Mouse (Mus musculus) heart, postnatal 25 days (tissue): Measurements from ENCODE around the gene Gm9844. TPM values are rescaled to one million over a fixed set of nuclear protein-coding genes. Genes with fewer than 3 reads are reported as not detected.
"Not testable (repeated sequence)": the region's sequence is repeated elsewhere in the genome, so short reads cannot be mapped to it uniquely, and the experiment has no call there.

Experiments
- DNase-seq: peaks from one replicate; pipeline ENCODE4 v3.0.0; 2022; ENCODE audit warnings: low spot score
- intact Hi-C: fragments of 180-260 bp; cut with DNase I; formaldehyde crosslinking; loops from one replicate; pipeline ENCODE4 v1.15.1; 2025
- total RNA-seq, 2 experiments: library from RNA; stranded (reverse); gene quantifications; 2 replicates each; pipeline ENCODE4 v1.2.3; 2021

Gene Gm9844
- total RNA-seq = not detected

DNA sequence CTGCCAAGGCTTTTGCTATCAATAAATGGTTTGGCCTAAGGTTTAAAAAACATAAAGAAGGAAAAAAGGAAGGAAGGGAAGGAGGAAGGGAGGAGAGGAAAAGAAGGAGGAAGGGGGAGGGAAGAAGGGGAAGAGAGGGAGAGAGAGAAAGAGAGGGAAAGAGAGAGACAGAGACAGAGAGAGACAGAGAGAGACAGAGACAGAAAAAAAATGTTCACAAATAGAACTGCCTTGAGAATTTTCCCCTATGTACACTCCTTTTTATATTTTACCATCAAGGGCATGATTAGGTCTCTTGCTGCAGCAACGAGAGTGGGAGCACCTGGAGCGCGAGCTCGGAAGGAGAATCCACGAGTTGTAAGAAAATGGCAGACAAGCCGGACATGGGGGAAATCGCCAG lies at the start of gene Gm9844:
Gene Gm9844, plus strand, starts transcription at position 301 of the 400 bp plus-strand sequence.
- DNase-seq = no peak
- intact Hi-C loops = no loop called here

DNA sequence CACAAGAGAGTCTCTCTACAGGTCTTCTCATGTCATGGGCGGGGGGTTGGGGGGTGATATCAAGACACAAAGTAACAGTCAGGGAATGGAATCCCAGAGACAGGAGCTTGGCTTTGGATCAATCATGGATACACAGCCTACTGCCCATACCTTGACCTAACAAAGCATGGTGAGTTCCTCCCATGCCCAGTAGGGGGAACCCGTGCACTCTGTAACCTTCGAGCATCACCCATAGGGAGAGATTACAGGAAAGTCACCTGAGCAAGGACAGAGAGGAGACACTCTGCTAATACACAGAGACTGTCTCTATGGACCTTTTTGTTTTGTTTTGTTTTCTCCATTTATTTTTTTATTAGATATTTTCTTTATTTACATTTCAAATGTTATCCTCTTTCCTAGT lies 44.5 kb upstream of the Gm9844 start:
- intact Hi-C loops = loop anchor here (5.0 kb wide), 1 partner anchor 155 kb away; the partner anchor contains the start of gene Rabac1
- no peak for DNase-seq

DNA sequence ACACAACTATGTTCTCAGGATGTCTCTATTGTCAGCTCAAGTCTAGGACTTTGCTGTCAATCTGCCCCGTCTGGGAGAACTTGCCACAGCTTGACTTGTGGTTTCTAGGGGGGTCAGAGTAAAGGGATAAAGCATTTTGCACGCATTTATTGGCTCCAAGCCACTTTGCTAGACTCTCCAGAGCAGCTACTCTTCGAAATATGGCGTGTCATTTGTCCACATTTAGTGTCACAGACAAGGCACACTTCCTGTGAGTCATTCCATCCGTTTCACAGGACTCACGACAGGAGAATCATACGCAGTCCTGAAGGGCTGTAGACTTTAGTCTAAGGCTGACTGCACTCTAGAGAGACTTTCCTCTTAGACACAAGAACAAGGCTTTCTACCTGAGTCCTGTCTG lies 37.6 kb upstream of the Gm9844 start:
- DNase-seq = no peak
- intact Hi-C loops = no loop called here

DNA sequence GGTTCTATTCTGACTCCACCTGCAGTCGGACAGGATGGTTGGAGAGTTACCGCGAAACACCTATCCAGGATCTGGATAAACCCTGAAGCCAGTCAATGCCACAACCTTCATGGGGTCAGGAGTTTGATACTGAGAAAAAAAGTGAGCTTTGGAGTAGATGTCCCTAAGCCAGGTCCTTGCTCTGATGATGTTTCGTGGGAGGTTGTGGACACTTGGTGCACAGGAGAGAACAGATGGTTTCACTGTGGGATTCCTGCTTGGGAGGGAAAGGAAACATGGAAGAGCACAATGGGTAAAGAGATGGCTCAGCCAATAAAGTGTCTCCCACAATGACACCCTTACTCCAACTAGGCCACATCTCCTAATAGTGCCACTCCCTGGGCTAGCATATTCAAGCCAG lies 34.8 kb upstream of the Gm9844 start:
- intact Hi-C loops = no loop called here
- DNase-seq = no peak

DNA sequence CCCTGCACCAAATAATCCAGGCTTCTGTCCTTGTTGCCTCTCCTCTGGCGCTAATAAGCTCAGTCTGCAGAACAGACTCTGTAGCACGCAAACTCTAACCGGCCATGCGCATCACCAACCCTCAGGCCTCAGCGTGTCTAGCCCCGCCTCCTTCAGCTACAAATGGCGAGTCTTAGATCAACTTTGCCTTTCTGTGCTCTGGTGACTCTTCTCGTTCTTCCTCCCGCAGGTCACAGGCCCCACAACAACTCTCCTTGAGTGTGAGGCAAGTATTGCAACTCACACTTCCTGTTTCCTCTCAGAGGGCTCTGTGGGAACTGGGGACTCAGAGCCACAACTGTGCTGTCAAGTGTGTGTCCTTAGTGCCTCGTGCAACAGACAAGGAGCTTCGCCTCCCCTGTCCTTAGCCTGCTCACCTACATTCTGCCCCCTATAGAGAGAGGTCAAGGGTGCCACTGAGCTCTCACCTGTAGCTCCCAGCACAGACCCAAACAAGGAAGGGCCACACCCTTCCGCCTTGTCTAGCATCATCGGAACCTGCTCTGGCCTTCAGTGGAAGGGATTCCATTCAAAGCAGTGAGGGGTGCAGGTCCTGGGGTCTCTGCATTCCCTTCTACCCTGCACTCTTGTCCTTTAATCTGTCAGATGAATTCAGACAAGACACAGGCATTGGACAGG lies 23.1 kb upstream of the Gm9844 start:
- DNase-seq = not testable (repeated sequence)
- intact Hi-C loops = loop anchor here (5.0 kb wide), 1 partner anchor 738 kb away; no protein-coding TSS in a partner anchor

DNA sequence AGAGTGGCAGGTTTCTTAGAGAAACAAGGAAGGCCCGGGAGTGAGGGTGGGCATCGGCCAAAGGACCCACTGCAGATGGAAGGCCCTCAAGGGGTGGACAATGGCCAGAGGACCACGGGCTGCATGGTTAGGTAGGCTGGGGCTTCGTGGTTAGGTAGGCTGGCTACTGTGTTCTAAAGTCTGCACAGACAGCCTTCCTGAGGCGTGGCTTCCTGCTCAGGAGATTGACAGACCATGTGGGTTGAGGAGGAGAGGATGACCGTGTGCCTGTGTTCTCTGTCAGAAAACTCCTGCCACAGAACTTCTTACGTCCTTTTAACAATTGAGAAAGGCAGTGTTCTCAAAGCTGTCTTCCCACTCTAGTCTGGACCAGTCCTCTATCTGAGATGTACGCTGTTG lies 22.6 kb upstream of the Gm9844 start:
- no peak for DNase-seq
- intact Hi-C loops = loop anchor here (5.0 kb wide), 1 partner anchor 738 kb away; no protein-coding TSS in a partner anchor

DNA sequence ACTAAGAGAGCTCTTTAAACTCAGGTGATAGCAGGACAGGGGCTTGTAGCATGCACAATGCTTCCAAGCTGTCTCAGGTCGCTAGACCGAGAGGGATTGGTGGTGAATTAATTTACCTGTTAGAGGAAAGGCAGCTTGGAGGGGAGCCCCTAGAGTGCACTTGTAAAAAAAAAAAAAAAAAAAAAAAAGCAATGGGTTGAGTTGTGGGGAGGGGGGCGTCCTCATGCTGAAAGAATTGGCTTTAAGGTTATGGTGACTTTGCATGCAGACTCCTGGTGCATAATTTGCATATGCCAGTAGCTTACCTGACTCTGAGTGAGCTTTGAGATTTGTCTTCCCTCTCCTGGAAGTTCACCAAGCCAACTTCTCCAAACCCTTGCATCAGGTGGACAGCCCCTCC lies 21.7 kb upstream of the Gm9844 start:
- intact Hi-C loops = no loop called here
- no peak for DNase-seq

DNA sequence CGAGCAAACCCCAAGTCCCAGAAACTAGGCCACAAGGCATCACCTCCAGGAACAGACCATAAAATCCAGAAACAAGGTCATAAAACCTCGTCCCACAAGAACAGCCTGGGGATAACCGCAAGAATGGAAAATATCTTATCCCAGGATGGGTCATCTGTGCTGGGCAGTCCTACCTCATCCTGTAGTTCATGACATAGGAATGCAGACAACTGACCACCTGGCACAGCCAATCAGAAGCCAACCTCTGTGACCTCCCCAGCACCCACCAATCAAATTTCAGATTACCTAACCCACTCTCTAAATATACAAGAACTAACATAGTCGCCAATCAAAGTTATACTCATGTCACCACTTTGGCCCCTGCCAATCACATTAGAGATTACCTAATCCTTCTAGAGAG lies 21.0 kb upstream of the Gm9844 start:
- DNase-seq = no peak
- intact Hi-C loops = no loop called here

DNA sequence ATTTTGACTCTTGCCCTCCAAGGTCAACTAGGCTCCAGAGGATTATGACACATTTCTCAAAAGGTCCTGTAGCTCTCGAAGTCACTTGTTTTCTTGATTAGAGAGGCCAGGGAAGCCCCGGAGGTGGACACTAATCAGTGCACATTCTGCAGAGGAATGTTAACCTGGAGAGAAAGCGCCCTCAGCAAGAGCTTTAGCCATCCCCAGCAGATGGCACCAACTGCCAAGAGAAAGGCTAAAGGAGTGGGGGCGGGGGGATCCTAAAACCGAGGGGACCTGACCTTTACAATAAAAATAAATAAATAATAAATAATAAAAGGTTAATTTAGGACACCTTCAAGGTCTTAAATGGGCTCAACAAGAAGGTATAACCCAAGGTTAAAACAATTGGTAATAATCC lies 17.9 kb upstream of the Gm9844 start:
- DNase-seq = no peak
- intact Hi-C loops = no loop called here

DNA sequence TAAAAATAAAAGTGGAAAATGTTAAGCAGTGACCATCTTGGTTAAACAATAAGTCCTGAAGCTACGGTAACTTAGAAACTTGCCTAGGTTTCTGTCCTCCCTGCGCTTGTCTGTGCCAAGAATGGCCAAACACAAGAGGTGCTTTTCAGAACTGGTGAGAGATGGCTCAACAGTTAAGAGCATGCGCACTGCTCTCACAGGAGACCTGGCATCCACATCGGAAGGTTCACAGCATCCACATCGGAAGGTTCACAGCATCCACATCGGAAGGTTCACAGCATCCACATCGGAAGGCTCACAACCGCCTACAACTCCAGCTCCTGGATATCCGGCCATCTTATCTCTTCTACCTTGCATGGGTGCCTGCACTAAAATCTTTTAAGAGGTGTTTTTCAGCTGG lies 16.8 kb upstream of the Gm9844 start:
- no peak for DNase-seq
- intact Hi-C loops = no loop called here

DNA sequence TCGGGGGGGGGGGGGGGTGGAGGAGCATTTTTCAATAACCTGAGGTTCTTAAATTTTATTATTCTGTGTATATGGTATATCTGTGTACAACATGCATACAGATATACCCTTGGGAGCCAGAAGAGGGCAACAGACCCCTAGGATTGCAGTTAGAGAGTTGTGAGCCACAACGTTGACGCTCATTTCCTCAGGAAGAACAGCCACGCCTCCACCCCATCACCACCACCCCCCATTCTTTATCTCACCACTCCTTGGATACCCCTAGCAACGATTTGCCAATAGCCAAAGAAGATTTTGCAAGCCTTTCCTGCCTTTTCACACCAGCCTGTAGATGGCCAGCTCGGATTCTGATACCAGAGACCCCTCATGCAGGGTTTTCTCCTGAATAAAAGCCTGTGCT lies 16.3 kb upstream of the Gm9844 start:
- intact Hi-C loops = no loop called here
- no peak for DNase-seq

DNA sequence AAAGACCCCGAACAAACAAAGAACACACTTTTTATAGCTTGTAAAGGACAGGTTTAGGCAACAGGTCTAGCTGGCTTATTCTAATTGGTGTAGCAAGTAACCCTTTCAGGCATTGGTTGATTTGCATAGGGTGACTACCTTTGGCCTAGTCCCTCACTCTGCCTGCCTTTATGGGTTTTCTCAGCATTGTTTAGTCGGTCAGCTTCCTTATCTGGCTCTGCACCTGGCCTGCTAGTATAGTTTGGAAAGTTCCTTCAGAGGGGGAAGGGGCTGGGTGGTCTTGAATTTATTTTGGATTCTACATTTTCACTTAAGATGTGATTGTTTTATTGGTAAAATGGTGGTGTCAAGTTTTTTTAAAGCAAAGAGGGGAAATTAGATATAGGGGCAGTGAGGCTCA lies 15.4 kb upstream of the Gm9844 start:
- intact Hi-C loops, DNase-seq: not testable (repeated sequence)

DNA sequence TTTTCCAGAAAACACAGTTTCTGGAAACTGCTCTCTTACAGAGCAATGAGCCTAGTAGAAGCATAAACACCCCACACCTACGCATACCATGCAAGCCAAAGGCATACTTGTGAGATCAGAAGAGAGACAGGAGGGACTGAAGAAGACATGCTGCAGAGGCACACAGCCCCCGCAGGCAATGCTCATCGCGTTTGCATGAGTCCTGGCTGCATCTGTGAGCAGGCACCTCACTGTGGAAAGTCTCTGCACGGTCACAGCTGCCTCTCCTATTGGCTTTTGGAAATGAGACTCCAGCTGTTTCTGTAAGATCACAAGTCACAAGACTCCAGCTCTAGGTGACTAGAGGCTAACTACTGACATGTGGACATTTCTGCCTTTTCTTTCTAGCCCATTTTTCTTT lies 11.9 kb upstream of the Gm9844 start:
- intact Hi-C loops = no loop called here
- DNase-seq = no peak

DNA sequence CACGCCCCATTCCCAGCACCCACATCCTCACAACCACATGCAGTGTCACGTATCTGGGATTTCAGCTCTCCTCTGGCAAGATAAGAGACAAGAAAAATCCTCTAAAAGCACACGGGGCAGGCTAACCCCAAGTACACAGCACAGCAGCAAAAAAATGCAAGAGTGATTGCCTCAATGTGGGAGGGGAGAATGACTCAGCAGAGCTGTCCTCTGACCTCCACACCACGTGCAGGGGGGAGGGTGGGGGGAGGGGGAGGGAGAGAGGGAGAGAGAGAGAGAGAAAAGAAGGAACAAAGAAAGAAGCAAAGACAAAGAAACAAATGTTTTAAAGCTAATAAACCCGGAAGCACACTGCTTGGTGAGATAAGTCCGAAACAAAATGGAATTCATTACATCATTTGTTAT lies 11.1 kb upstream of the Gm9844 start:
- no peak for DNase-seq
- intact Hi-C loops = no loop called here

DNA sequence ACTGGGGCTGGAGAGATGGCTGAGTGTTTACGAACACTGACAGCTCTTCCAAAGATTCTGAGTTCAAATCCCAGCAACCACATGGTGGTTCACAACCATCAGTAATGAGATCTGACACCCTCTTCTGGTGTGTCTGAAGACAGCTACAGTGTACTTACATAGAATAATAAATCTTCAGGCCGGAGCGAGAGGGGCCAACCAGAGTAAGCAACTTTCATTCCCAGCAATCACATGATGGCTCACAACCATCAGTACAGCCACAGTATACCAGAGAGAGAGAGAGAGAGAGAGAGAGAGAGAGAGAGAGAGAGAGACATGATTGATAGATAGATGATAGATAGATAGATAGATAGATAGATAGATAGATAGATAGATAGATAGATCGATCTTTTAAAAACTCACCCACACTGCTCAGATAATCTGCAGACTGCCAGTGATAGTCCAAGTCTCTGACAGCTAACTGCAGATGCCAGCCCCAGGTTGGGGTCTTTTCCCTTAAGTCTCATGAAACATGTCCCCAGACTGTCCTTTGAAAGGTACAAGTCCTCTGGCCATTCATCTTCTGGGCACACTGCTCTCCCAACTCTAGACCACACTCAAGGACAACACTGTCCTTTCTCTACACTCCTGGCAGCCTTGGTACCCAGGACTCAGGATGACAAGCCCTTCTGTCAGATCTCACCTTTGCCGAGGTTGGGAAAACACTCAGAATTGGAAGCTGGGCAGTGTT lies 10.3 kb upstream of the Gm9844 start:
- DNase-seq = no peak
- intact Hi-C loops = no loop called here

DNA sequence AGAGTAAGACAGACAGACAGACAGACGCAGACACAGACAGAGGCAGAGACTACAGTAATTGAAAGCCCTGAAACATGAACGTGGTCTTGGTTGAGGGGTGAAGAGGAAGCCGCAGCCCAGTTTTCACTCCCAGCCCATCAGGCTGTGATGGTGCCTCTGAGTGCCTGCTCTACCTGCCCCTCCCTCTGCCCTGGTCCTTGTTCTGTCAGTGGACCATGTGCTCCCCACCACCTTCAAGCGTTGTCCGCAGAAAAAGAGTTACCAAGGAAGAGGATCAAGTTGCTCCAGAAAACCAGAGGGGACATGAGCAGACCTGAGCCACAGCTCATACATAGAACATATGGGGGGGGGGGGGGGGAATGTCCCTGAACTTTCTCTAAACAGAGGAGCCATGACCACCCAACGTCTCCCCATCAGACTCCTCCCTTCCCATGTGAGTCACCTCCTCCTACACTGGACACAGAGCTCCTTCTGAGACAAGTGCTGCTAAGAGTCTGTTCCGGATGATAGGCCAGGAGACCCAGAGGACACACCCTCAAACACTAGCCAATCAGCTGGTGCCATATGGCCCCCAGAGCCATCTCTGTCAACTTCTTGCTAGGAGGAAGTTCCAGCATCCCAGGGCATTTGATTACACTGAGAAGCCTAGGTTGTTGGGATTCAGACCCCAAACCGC lies 9.3 kb upstream of the Gm9844 start:
- no peak for DNase-seq
- intact Hi-C loops = no loop called here

DNA sequence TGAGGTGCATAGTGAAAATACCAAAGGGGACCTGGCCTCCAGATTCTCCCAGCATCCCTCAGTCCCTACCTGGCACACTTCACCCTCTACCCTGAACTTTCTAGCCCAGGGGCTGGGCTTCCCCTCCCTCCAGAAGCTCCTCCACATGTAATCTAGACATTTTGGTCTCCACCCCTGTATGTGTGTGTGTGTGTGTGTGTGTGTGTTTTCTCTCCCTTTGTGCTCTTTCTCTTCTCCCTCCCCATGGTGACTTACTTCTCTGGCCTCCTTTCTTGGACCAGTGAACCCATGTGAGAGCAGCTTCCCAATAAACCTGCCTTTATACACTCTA lies 8.8 kb upstream of the Gm9844 start:
- no peak for DNase-seq
- intact Hi-C loops = no loop called here

DNA sequence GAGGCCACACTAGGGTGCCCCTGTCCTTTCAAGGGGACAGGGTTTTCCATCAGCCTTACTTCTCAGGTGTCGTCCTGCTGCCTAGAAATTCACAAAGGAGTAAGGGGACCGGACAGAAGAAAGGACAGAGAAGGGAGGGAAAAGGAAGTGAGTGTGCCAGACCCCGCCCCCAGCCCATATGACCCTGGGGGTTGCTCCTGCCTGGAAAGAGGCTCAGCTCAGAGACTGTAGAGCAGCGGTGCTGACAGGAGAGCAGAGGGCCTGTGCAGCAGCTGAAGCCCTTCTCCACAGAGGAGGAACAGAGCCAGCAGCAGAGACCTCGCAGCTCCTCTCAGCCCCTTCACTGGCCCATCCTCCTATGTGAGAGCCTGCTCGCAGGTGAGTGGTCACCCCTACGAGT lies 8.3 kb upstream of the Gm9844 start:
- no peak for DNase-seq
- intact Hi-C loops = no loop called here

DNA sequence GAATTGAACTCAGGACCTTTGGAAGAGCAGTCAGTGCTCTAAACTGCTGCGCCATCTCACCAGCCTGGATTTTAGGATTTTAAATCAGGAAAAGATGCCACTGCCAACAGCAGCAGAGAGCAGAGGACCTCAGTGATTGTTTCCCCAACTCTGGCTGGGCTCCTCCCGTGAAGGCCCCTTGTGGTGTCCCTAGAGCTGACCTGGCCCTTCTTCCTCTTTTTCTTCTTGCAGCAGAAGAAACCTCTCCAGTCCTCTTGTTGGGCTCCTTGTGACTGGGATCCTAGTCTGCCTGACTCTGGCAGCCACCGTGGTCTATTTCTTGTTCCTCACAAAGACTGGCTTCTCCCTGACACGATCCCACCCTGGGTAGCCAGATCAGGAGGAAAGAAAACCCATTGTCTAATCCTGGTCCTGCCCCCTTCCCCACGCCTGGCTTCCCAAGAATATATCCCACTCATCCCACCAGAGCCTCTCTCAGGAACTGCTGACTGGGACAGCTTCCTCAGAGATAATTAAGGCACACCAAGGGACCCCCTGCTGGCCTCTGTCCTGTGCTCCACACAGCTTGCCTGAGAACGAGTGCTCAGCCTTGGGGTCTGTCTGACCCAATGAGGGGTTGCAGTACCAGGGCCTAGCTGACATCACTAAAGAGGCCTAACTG lies 5.4 kb upstream of the Gm9844 start:
- DNase-seq = no peak
- intact Hi-C loops = no loop called here

DNA sequence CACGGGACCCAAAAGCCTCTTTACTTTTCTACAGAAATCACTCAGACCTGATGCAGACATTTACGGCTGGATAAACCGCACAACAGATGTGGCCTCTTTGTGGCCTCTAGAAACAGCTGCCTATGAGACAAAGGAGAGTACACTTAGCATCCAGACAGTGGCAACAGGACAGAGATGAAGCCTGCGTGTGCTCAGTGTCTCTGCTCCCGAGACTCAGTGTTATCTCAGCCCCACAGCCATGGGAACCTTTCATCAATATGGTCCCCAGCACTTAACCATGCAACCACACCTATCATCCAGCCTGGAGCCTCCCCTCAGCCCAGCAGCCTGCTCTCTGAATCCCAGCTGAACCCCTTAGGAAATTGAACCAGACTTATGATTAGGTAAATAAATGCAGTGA lies 2.8 kb upstream of the Gm9844 start:
- DNase-seq = no peak
- intact Hi-C loops = no loop called here

DNA sequence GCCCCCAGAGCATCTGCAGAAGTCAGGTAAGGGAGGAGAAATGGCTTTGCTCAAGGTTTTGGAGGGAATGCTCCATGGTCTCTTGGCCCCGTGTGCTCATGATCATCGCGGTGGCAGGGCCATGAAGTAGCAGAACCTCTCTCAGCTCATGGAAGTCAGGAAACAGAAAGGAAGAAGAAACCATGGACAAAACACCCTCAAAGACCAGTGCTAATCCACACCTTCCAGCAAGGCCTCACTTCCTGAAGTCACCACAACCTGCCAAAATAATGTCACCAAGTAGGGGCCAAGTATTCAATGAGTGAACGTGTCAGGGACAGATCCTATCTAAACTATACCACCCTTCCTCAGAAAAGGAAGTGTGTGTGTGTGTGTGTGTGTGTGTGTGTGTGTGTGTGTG lies 840 bp downstream of the Gm9844 start:
- intact Hi-C loops = no loop called here
- DNase-seq = no peak
